Mouse (Mus musculus) fat pad, adult 2 months (tissue): ENCODE measurements at regions not wholly inside any gene's neighbourhood (a gene's known extent, or its start where the extent isn't known, plus 50 kb on each side); places are given as distances from the start of the nearest gene placed in this dataset.

Experiments used
- DNase-seq: peaks from one replicate; pipeline ENCODE4 v3.0.0-alpha.2; 2011; ENCODE audit warnings: low read depth, low spot score; ENCODE audit errors: extremely low read depth

DNA sequence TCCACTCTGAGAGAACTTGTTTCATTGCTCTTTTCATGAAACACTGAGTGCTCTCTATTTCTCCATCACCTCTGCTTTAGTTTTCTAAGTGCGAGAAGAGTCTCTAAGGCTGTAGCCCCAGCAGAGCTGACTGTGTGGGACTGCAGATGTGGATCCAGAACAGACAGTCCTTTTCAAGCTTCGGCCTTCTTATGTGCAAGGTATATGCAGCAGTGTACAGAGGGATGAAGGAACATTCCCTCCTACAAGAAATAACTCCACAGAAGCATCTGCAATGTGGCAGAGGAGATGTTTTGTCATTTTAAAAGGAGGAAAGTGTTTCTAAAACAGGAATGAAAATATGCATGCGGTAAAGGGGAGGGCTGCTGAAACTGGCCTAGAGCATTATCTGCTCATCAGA, 106.7 kb upstream of the Syndig1 start:
- no peak for DNase-seq

- no peak for DNase-seq
These were observed 104.7 kb upstream of the Syndig1 start for GRCm38 (mm10) chr2:149724279-149724678.

GRCm38 (mm10) chr2:149725932-149726331, 103.1 kb upstream of the Syndig1 start:
- DNase-seq = no peak

GRCm38 (mm10) chr2:149737837-149738236, 91.2 kb upstream of the Syndig1 start:
- no peak for DNase-seq

DNA sequence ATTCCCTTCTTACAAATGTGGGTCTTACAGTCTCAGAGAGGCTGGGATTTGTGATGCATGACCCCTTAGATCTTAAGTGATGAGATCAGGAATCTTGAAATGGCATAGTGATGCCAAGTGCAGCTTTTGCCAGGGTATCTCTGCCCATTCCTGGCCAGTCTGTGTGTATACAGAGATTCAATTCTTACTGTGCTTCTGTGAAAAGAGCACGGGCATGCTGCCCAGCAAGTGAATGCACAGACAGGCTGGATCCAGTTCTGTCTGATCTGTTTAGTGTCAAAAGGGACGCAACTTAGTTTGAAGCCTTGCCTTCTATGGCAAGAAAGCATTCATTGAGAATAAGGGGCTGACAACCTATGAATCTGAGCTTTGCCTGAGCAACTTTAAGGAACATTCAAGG, 89.1 kb upstream of the Syndig1 start:
- DNase-seq = no peak

GRCm38 (mm10) chr2:149742661-149743060, 86.3 kb upstream of the Syndig1 start:
- no peak for DNase-seq

- DNase-seq = no peak
These were observed 80.7 kb upstream of the Syndig1 start for GRCm38 (mm10) chr2:149748240-149748822.

DNA sequence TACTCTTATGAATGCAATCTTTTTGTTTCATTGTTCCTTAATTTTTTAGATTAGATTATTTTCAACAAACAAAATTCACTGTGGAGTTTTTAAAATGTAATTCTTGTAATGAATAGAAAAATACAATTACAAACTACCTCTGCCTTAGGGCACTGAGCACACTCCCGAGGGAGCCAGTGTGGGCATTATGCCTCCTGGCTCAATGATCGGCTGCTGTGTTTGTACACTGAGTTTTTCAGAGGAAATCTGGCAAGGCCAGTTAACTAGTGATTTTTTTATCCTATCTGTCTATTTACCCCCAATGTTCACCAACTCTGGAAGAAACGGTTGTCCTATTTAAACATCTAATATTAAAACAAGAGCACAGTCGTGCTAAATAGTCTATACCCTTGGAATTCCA, 69.9 kb upstream of the Syndig1 start:
- no peak for DNase-seq

GRCm38 (mm10) chr2:149763864-149764263, 65.1 kb upstream of the Syndig1 start:
- DNase-seq = no peak

DNA sequence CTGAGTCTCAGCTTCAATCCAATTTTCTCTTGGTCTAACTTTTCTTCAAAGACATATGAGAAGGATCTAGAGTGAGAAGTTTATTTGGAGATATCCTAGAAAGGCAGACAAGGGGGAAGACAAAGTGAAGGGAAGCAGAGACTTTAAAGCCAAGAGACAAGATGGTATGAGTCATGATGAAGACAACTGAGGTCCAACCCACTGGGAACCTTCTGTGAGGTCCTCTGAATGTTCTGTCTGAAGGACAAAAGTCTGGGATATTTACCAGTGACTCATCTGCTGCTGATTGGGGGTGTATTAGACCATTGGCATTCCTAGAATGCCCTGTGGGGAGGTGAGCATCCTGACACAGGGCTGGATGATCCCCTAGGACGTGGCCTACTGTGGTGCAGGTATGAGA, 61.0 kb upstream of the Syndig1 start:
- DNase-seq = no peak

- DNase-seq = no peak
These were observed 60.5 kb upstream of the Syndig1 start for GRCm38 (mm10) chr2:149768551-149768950.

- DNase-seq = no peak
These were observed 51.7 kb upstream of the Syndig1 start for GRCm38 (mm10) chr2:149777316-149777715.
